Comparison of ENCODE assay signal across 9 mouse cellular contexts in the genomic region with DNA sequence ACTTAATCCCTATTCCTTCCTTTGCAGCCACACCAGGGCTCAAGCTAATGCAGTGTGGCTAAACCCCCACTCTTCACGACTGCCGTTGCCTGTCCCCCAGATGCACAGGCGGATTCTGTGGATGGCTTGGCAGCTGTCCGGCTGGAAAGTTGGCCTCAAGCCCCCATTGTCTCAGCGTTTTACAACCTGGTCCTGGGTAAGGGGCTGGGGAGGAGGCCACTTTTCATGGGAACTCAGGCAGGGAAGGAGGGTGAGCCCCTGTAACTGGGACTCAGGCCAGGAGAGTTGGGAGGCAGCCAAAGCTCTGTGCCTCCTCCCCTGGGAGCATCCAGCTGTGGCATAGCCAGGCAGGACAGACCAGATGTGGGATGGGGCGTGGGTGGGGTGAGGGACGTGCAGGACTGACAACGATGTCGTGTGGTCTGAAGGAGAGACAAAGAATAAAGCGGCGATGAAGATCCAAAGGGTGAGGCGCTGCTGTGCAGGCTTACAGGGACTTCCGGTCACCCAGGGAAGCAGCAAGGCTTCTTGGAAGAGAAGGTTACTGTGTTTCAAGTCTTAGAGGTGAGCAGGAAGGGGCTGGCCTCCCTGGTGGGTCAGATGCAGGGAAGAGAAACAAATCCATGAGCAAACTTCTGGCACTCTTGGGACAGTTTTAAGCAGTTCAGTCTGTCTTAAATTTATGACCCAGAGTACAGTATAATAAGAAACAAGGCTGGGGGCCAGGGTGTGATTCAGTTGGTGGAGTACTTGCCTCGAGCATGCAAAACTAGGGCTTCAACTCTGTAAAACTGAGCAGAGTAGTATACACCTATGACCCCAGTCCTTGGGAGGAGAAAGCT. TPM values are rescaled to one million over a fixed set of nuclear protein-coding genes. Genes with fewer than 3 reads are reported as not detected.
DNase-seq lines count a peak whose midpoint lies in the region; ATAC-seq lines count a peak whose summit lies in the region.
"Had no signal": no experiment of that assay in that cellular context is flagged by ENCODE, and none has a peak within 500 bp of the region (broad histone marks: within the 10 kb centered on the region; RNA-seq: fewer than 3 reads in every experiment).

No protein-coding gene starts in this region.

- no peaks in the 10 kb centered on the region for H3K27me3 ChIP-seq in midbrain, embryonic 10.5 days (ENCODE audit: low read depth, poor library complexity, severe bottlenecking)
- H3K27me3 ChIP-seq in midbrain, embryonic 11.5 days (ENCODE audit: control insufficient read depth, insufficient read depth, low read length) = no peaks in the 10 kb centered on the region
- H3K27me3 ChIP-seq in forebrain, embryonic 12.5 days = no peaks in the 10 kb centered on the region
- no peaks in the 10 kb centered on the region for H3K27me3 ChIP-seq in midbrain, embryonic 15.5 days (replicated peaks)

- peaks cover 4% of the 10 kb centered on the region; the same call in 1 of the 2 replicates for H3K9me3 ChIP-seq in midbrain, embryonic 10.5 days (replicated peaks)
- H3K9me3 ChIP-seq in midbrain, embryonic 11.5 days (ENCODE audit: control insufficient read depth, low read length) = no peaks in the 10 kb centered on the region
- no peaks in the 10 kb centered on the region for H3K9me3 ChIP-seq in forebrain, embryonic 12.5 days
- no peaks in the 10 kb centered on the region for H3K9me3 ChIP-seq in midbrain, embryonic 15.5 days

- H3K36me3 ChIP-seq in midbrain, embryonic 10.5 days = no peaks in the 10 kb centered on the region
- H3K36me3 ChIP-seq in midbrain, embryonic 11.5 days (ENCODE audit: control insufficient read depth, insufficient read depth, low read length) = no peaks in the 10 kb centered on the region
- H3K36me3 ChIP-seq in forebrain, embryonic 12.5 days (replicated peaks) = no peaks in the 10 kb centered on the region
- H3K36me3 ChIP-seq in midbrain, embryonic 15.5 days (replicated peaks) = no peaks in the 10 kb centered on the region

- peaks cover 19% of the 10 kb centered on the region for H3K4me1 ChIP-seq in midbrain, embryonic 10.5 days
- no peaks in the 10 kb centered on the region for H3K4me1 ChIP-seq in midbrain, embryonic 11.5 days (ENCODE audit: control insufficient read depth, insufficient read depth, low read length)
- H3K4me1 ChIP-seq in forebrain, embryonic 12.5 days = peaks cover 13% of the 10 kb centered on the region; the same call in 1 of the 2 replicates
- peaks cover 10% of the 10 kb centered on the region; the same call in 1 of the 2 replicates for H3K4me1 ChIP-seq in midbrain, embryonic 15.5 days

- no peak overlapping the region for H3K4me2 ChIP-seq in midbrain, embryonic 11.5 days
- H3K4me2 ChIP-seq in forebrain, embryonic 12.5 days = no peak overlapping the region
- H3K4me2 ChIP-seq in midbrain, embryonic 15.5 days = no peak overlapping the region

- H3K27ac ChIP-seq in midbrain, embryonic 10.5 days (replicated peaks) = peak overlapping the region; percentile 55
- no peak overlapping the region for H3K27ac ChIP-seq in midbrain, embryonic 11.5 days (ENCODE audit: low read depth, low read length)
- H3K27ac ChIP-seq in forebrain, embryonic 12.5 days = peak overlapping the region; percentile 65
- H3K27ac ChIP-seq in midbrain, embryonic 15.5 days = peak overlapping the region; percentile 54

- no peak for ATAC-seq in midbrain, embryonic 11.5 days (ENCODE audit: low FRiP score)
- ATAC-seq in forebrain, embryonic 12.5 days (ENCODE audit: low FRiP score) = no peak
- peak; percentile 77 for ATAC-seq in midbrain, embryonic 15.5 days (replicated peaks)
- ATAC-seq in CD4-positive, CD25-positive, alpha-beta regulatory T cell, adult 4 months = no peak
- no peak for ATAC-seq in erythroid progenitor cell, adult 5-6 weeks (replicated peaks; ENCODE audit: low FRiP score, poor library complexity, severe bottlenecking)

- no peak overlapping the region for H3K9ac ChIP-seq in midbrain, embryonic 11.5 days (ENCODE audit: low read length)
- no peak overlapping the region for H3K9ac ChIP-seq in forebrain, embryonic 12.5 days
- no peak overlapping the region for H3K9ac ChIP-seq in midbrain, embryonic 15.5 days

- no peak overlapping the region for H3K4me3 ChIP-seq in midbrain, embryonic 10.5 days
- H3K4me3 ChIP-seq in midbrain, embryonic 11.5 days (ENCODE audit: low read depth, low read length) = no peak overlapping the region
- no peak overlapping the region for H3K4me3 ChIP-seq in forebrain, embryonic 12.5 days (replicated peaks)
- no peak overlapping the region for H3K4me3 ChIP-seq in midbrain, embryonic 15.5 days
- H3K4me3 ChIP-seq: erythroblast, embryonic 14.5 days had no signal

- DNase-seq in midbrain, embryonic 10.5 days (ENCODE audit: low spot score) = no peak
- no peak for DNase-seq in midbrain, embryonic 11.5 days (ENCODE audit: low spot score, missing footprints)
- peak; percentile 89 for DNase-seq in heart, postnatal 10 days
- DNase-seq in kidney, postnatal 25 days = peak; percentile 85 to 87

- 59% methylated on average over 14 of the region's 14 CpGs for WGBS in midbrain, embryonic 10.5 days
- 53% methylated on average over 14 of the region's 14 CpGs for WGBS in midbrain, embryonic 11.5 days
- 56% methylated on average over 14 of the region's 14 CpGs for WGBS in forebrain, embryonic 12.5 days
- WGBS in midbrain, embryonic 15.5 days = 45% methylated on average over 14 of the region's 14 CpGs

- intact Hi-C loops in heart, postnatal 10 days (cut with DNase I) = loop anchor here (5.0 to 10.0 kb wide), 2 partner anchors 82 to 219 kb away; no protein-coding TSS in a partner anchor

RNA-seq across cellular contexts. Expression of gene Dab2ip, which starts 43.8 kb away (rescaled TPM):
- 19.7 and 24.7 TPM in 2 replicates for polyA plus RNA-seq in midbrain, embryonic 10.5 days (2016; fragmentation: Nextera tagmentation; extraction: Ambion mirVana)
- polyA plus RNA-seq in midbrain, embryonic 11.5 days (2014; fragmentation: Nextera tagmentation; extraction: Ambion mirVana) = 32.6 and 42.3 TPM in 2 replicates
- polyA plus RNA-seq in forebrain, embryonic 12.5 days (2016; fragmentation: Nextera tagmentation; extraction: Ambion mirVana) = 36.8 and 56.9 TPM in 2 replicates
- 10 to 100 TPM; 55.7 to 64.7 TPM for total RNA-seq in heart, postnatal 10 days (2021)
- polyA plus RNA-seq in midbrain, embryonic 15.5 days (2015; fragmentation: Nextera tagmentation; extraction: Ambion mirVana) = 75.5 and 79.7 TPM in 2 replicates
- under 1 TPM; 0.30 to 0.53 TPM for polyA plus RNA-seq in CD4-positive, CD25-positive, alpha-beta regulatory T cell, adult 4 months (2017; shearing (Covaris generic))
- total RNA-seq in erythroid progenitor cell, adult 5-6 weeks (2015; ENCODE audit: low replicate concordance) = not detected in 2 replicates
- 0.15 and 1.2 TPM in 2 replicates for total RNA-seq in erythroid progenitor cell, adult 5-6 weeks (2017; ENCODE audit: low replicate concordance)

RNA-seq across cellular contexts. Expression of gene Ggta1, which starts 51.2 kb away (rescaled TPM):
- 5.0 and 6.0 TPM in 2 replicates for polyA plus RNA-seq in midbrain, embryonic 10.5 days (2016; fragmentation: Nextera tagmentation; extraction: Ambion mirVana)
- polyA plus RNA-seq in midbrain, embryonic 11.5 days (2014; fragmentation: Nextera tagmentation; extraction: Ambion mirVana) = 6.3 TPM in 2 replicates
- 4.7 and 4.9 TPM in 2 replicates for polyA plus RNA-seq in forebrain, embryonic 12.5 days (2016; fragmentation: Nextera tagmentation; extraction: Ambion mirVana)
- total RNA-seq in heart, postnatal 10 days (2021) = 10 to 100 TPM; 19.9 to 28.8 TPM
- 6.3 and 6.6 TPM in 2 replicates for polyA plus RNA-seq in midbrain, embryonic 15.5 days (2015; fragmentation: Nextera tagmentation; extraction: Ambion mirVana)
- polyA plus RNA-seq in CD4-positive, CD25-positive, alpha-beta regulatory T cell, adult 4 months (2017; shearing (Covaris generic)) = 10 to 100 TPM; 19.3 to 28.4 TPM
- 12.2 and 14.4 TPM in 2 replicates for total RNA-seq in erythroid progenitor cell, adult 5-6 weeks (2015; ENCODE audit: low replicate concordance)
- 6.2 and 6.8 TPM in 2 replicates for total RNA-seq in erythroid progenitor cell, adult 5-6 weeks (2017; ENCODE audit: low replicate concordance)

Comparison
In these comparisons a context has a peak if more than half of its experiments do, and no peak if none do; other contexts are left out.
1. DNase-seq: peak in heart, postnatal 10 days (2 of 2) and kidney, postnatal 25 days (2 of 2); none in midbrain, embryonic 10.5 days (single experiment) and midbrain, embryonic 11.5 days (single experiment).
2. RNA of gene Dab2ip, which starts 43.8 kb away (polyA plus RNA-seq): 75.5 to 79.7 TPM in midbrain, embryonic 15.5 days, 36.8 to 56.9 TPM in forebrain, embryonic 12.5 days, 32.6 to 42.3 TPM in midbrain, embryonic 11.5 days and 19.7 to 24.7 TPM in midbrain, embryonic 10.5 days; 0.30 to 0.53 TPM in CD4-positive, CD25-positive, alpha-beta regulatory T cell, adult 4 months; every median in the first group is over 10 times any median in the second.